Mouse (Mus musculus) heart, adult 2 months (tissue): ENCODE results near the gene Gclc.

ENCODE experiments used
- CTCF ChIP-seq: fragments of 200-600 bp; IDR thresholded peaks from 2 replicates; pipeline ENCODE4 v1.8.1; 2022; ENCODE audit warnings: antibody characterized with exemption, mild to moderate bottlenecking, moderate library complexity
- POLR2A ChIP-seq: fragments of 200-500 bp; IDR thresholded peaks from 2 replicates; pipeline ENCODE4 v1.6.1; 2011; ENCODE audit warnings: mild to moderate bottlenecking, low read depth, low read length, control low read depth; ENCODE audit not compliant: insufficient read depth

GRCm38 (mm10) chr9:77757331-77757730, 3.0 kb downstream of the Gclc start:
- TF ChIP-seq CTCF (no peak), POLR2A (no peak)
